In genomic region chr2:79635426-79636291, GRCm38 (mm10) we compare ENCODE assay signal across 8 mouse cellular contexts. TPM values are rescaled to one million over a fixed set of nuclear protein-coding genes. Genes with fewer than 3 reads are reported as not detected.
A peak's percentile ranks its signal among the peaks of the same experiment; 100 is the strongest.
DNase-seq lines count a peak whose midpoint lies in the region; ATAC-seq and TF ChIP-seq lines count a peak whose summit lies in the region.

No protein-coding gene starts in this region.

- peak overlapping the region; percentile 91 for H3K9ac ChIP-seq in embryonic facial prominence, embryonic 14.5 days (ENCODE audit: low read depth, low read length)
- H3K9ac ChIP-seq in kidney, embryonic 14.5 days (ENCODE audit: low read depth, low read length), result peak overlapping the region; percentile 75
- H3K9ac ChIP-seq in liver, adult 2 months (ENCODE audit: low read depth, low read length), result peak overlapping the region; percentile 91

- peaks cover 10% of the 10 kb centered on the region for H3K4me1 ChIP-seq in embryonic facial prominence, embryonic 14.5 days (ENCODE audit: control insufficient read depth, insufficient read depth, low read length)
- peaks cover 4% of the 10 kb centered on the region; the same call in 1 of the 2 replicates for H3K4me1 ChIP-seq in heart, embryonic 10.5 days
- H3K4me1 ChIP-seq in kidney, embryonic 14.5 days (ENCODE audit: control insufficient read depth, insufficient read depth, low read length), result 0 out of 2 replicates have a peak, but pooled peaks cover 6% of the 10 kb centered on the region
- peaks cover 3% of the 10 kb centered on the region for H3K4me1 ChIP-seq in liver, adult 2 months (ENCODE audit: control insufficient read depth, insufficient read depth, low read length)

- WGBS in embryonic facial prominence, embryonic 14.5 days, result under 1% methylated on average over 74 of the region's 83 CpGs
- under 1% methylated on average over 83 of the region's 83 CpGs for WGBS in heart, embryonic 10.5 days
- WGBS in kidney, embryonic 14.5 days, result under 1% methylated on average over 72 of the region's 83 CpGs
- WGBS in liver, adult 2 months, result under 1% methylated on average over 83 of the region's 83 CpGs

- TF ChIP-seq POLR2A in liver, adult 2 months (IDR thresholded peaks at IDR 0.05; ENCODE audit: extremely low read depth, insufficient read depth, low read length), result peak; percentile 39; the same call in 1 of the 2 replicates

- peak; percentile 84 for ATAC-seq in embryonic facial prominence, embryonic 14.5 days (ENCODE audit: low read depth)
- peak; percentile 89 for ATAC-seq in kidney, embryonic 14.5 days (ENCODE audit: low FRiP score, low TSS enrichment)
- ATAC-seq in monocyte, adult 5-6 weeks (replicated peaks; ENCODE audit: insufficient number of reproducible peaks, low FRiP score, low TSS enrichment, poor library complexity, severe bottlenecking), result peak; percentile 59

- peak; percentile 24 to 45 for DNase-seq in adrenal gland, postnatal 4 days (ENCODE audit: low spot score in 2 of 2)
- peak; percentile 66 for DNase-seq in embryonic facial prominence, embryonic 14.5 days (ENCODE audit: low spot score)
- peak; percentile 88 for DNase-seq in heart, embryonic 10.5 days (ENCODE audit: low spot score)
- peak; percentile 76 for DNase-seq in liver, adult 2 months (ENCODE audit: extremely low read depth, low read depth, low spot score)
- peak; percentile 63 to 85 for DNase-seq in spleen, postnatal 4 days (ENCODE audit: low spot score in 2 of 2)

- H3K27me3 ChIP-seq in C2C12 (ENCODE audit: control insufficient read depth, insufficient read depth, insufficient read length), result no peaks in the 10 kb centered on the region
- H3K27me3 ChIP-seq in embryonic facial prominence, embryonic 14.5 days (replicated peaks; ENCODE audit: control insufficient read depth, insufficient read depth, low read length), result no peaks in the 10 kb centered on the region
- no peaks in the 10 kb centered on the region for H3K27me3 ChIP-seq in heart, embryonic 10.5 days (ENCODE audit: insufficient read depth, poor library complexity, severe bottlenecking)
- no peaks in the 10 kb centered on the region for H3K27me3 ChIP-seq in kidney, embryonic 14.5 days (ENCODE audit: control insufficient read depth, insufficient read depth, low read length)
- no peaks in the 10 kb centered on the region for H3K27me3 ChIP-seq in liver, adult 2 months (ENCODE audit: control insufficient read depth, insufficient read depth, low read length)

- peak overlapping the region; percentile 71 for H3K4me2 ChIP-seq in embryonic facial prominence, embryonic 14.5 days (ENCODE audit: low read depth, low read length)
- H3K4me2 ChIP-seq in kidney, embryonic 14.5 days (replicated peaks; ENCODE audit: low read depth, low read length), result peak overlapping the region; percentile 58

- peak overlapping the region; percentile 84 for H3K27ac ChIP-seq in embryonic facial prominence, embryonic 14.5 days (replicated peaks; ENCODE audit: low read depth, low read length)
- peak overlapping the region; percentile 94 for H3K27ac ChIP-seq in heart, embryonic 10.5 days
- H3K27ac ChIP-seq in kidney, embryonic 14.5 days (ENCODE audit: low read depth, low read length), result peak overlapping the region; percentile 76
- peak overlapping the region; percentile 91 for H3K27ac ChIP-seq in liver, adult 2 months (replicated peaks; ENCODE audit: insufficient read depth, low read depth, low read length)

- no peak for TF ChIP-seq CTCF in C2C12 (IDR thresholded peaks at IDR 0.05; ENCODE audit: control insufficient read depth, insufficient read depth, insufficient read length)
- TF ChIP-seq CTCF in liver, adult 2 months (IDR thresholded peaks at IDR 0.05; ENCODE audit: low read depth, low read length), result no peak

- H3ac ChIP-seq in C2C12 (ENCODE audit: control insufficient read depth, insufficient read length, low read depth), result peak overlapping the region; percentile 84

- peaks cover 20% of the 10 kb centered on the region for H3K79me3 ChIP-seq in C2C12 (ENCODE audit: low read depth)

- peaks cover 26% of the 10 kb centered on the region for H3K36me3 ChIP-seq in C2C12 (ENCODE audit: control insufficient read depth, insufficient read depth)
- H3K36me3 ChIP-seq in embryonic facial prominence, embryonic 14.5 days (ENCODE audit: control insufficient read depth, insufficient read depth, low read length), result 0 out of 2 replicates have a peak, but pooled peaks cover 9% of the 10 kb centered on the region
- H3K36me3 ChIP-seq in heart, embryonic 10.5 days, result peaks cover 5% of the 10 kb centered on the region; the same call in 1 of the 2 replicates
- H3K36me3 ChIP-seq in kidney, embryonic 14.5 days (ENCODE audit: control insufficient read depth, insufficient read depth, low read length), result peaks cover 8% of the 10 kb centered on the region
- H3K36me3 ChIP-seq in liver, adult 2 months (ENCODE audit: control insufficient read depth, insufficient read depth, low read length), result peaks cover 14% of the 10 kb centered on the region

- H3K4me3 ChIP-seq in C2C12 (ENCODE audit: insufficient read depth, poor library complexity, severe bottlenecking), result peak overlapping the region; percentile 90
- peak overlapping the region; percentile 75 for H3K4me3 ChIP-seq in embryonic facial prominence, embryonic 14.5 days (ENCODE audit: low read depth, low read length)
- H3K4me3 ChIP-seq in heart, embryonic 10.5 days, result peak overlapping the region; percentile 92
- H3K4me3 ChIP-seq in kidney, embryonic 14.5 days (ENCODE audit: low read length), result peak overlapping the region; percentile 67
- H3K4me3 ChIP-seq in liver, adult 2 months (ENCODE audit: insufficient read depth, low read depth, low read length), result peak overlapping the region; percentile 76

- H3K9me3 ChIP-seq in embryonic facial prominence, embryonic 14.5 days (ENCODE audit: control insufficient read depth, low read length), result no peaks in the 10 kb centered on the region
- H3K9me3 ChIP-seq in heart, embryonic 10.5 days, result no peaks in the 10 kb centered on the region
- H3K9me3 ChIP-seq in kidney, embryonic 14.5 days (ENCODE audit: control insufficient read depth, low read length), result no peaks in the 10 kb centered on the region

- peaks cover 47% of the 10 kb centered on the region for H3K79me2 ChIP-seq in C2C12 (ENCODE audit: control insufficient read depth, insufficient read depth)
- H3K79me2 ChIP-seq in liver, adult 2 months (ENCODE audit: control insufficient read depth, insufficient read depth, low read length), result peaks cover 3% of the 10 kb centered on the region; the same call in 1 of the 2 replicates

TF ChIP-seq in C2C12, 6 proteins besides CTCF, POLR2A, EP300 and RAD21:
- TF ChIP-seq FOSL1 (IDR thresholded peaks at IDR 0.05; ENCODE audit: insufficient read depth, low read length, poor library complexity, severe bottlenecking), result no peak
- TF ChIP-seq MYOG (IDR thresholded peaks at IDR 0.05; ENCODE audit: control insufficient read depth, extremely low read depth, insufficient read length), result no peak
- no peak for TF ChIP-seq USF1 (IDR thresholded peaks at IDR 0.05; ENCODE audit: low read depth)
- no peak for TF ChIP-seq CEBPB (IDR thresholded peaks at IDR 0.05; ENCODE audit: low read depth)
- no peak for TF ChIP-seq MYOD1 (IDR thresholded peaks at IDR 0.05; ENCODE audit: control insufficient read depth, insufficient read length, low read depth)
- no peak for TF ChIP-seq MAX (IDR thresholded peaks at IDR 0.05)
TF ChIP-seq in C2C12: peak in this region for 0.

RNA-seq across cellular contexts. Expression of gene Itprid2, which starts 0.5 kb away (rescaled TPM):
- polyA plus RNA-seq in C2C12 (2012; fragmentation: generic; extraction: Trizol), result 10.1 TPM
- total RNA-seq in adrenal gland, postnatal 4 days (2021), result 10 to 100 TPM; 40.8 to 57.8 TPM
- 16.6 and 17.5 TPM in 2 replicates for polyA plus RNA-seq in embryonic facial prominence, embryonic 14.5 days (2014; fragmentation: Nextera tagmentation; extraction: Ambion mirVana)
- 6.5 and 7.4 TPM in 2 replicates for polyA plus RNA-seq in heart, embryonic 10.5 days (2016; fragmentation: Nextera tagmentation; extraction: Ambion mirVana)
- polyA plus RNA-seq in kidney, embryonic 14.5 days (2014; fragmentation: Nextera tagmentation; extraction: Ambion mirVana), result 11.4 and 26.5 TPM in 2 replicates
- 21.4 and 22.8 TPM in 2 replicates for total RNA-seq in liver, adult 2 months (2014; rRNA removed)
- 5.9 and 7.8 TPM in 2 replicates for polyA plus RNA-seq in liver, adult 2 months (2012; rRNA removed)
- 45.5 to 56.9 TPM (median 56.0 TPM) in 3 replicates for total RNA-seq in monocyte, adult 5-6 weeks (2017)

Comparison
In these comparisons a context has a peak if more than half of its experiments do, and no peak if none do; other contexts are left out.
1. Peak in every context shown above with its lines: DNase-seq, ATAC-seq, H3K4me3 ChIP-seq and H3K27ac ChIP-seq.
2. DNase-seq: peak in every context shown above with its lines; median percentile 88 in heart, embryonic 10.5 days; 76 in liver, adult 2 months; 74 in spleen, postnatal 4 days; 66 in embryonic facial prominence, embryonic 14.5 days; 34 in adrenal gland, postnatal 4 days.